Mouse (Mus musculus) thymus, adult 2 months (tissue): ENCODE measurements at regions not wholly inside any gene's neighbourhood (a gene's known extent, or its start where the extent isn't known, plus 50 kb on each side); places are given as distances from the start of the nearest gene placed in this dataset.
"Not testable (repeated sequence)": the region's sequence is repeated elsewhere in the genome, so short reads cannot be mapped to it uniquely, and the experiment has no call there.

Experiments
- DNase-seq: peaks from one replicate; pipeline ENCODE4 v3.0.0; 2021
- H3K27ac ChIP-seq: fragments of 200-500 bp; 2 replicates; pipeline ENCODE4 v1.5.1; 2012; ENCODE audit warnings: low read length, control low read depth; ENCODE audit not compliant: control insufficient read depth, insufficient read depth
- H3K27me3 ChIP-seq: fragments of 200-500 bp; 2 replicates; pipeline ENCODE4 v1.6.1; 2012; ENCODE audit warnings: mild to moderate bottlenecking, low read length, moderate library complexity, mixed read lengths; ENCODE audit not compliant: control insufficient read depth, insufficient read depth
- H3K36me3 ChIP-seq: fragments of 200-500 bp; 2 replicates; pipeline ENCODE4 v1.6.1; 2012; ENCODE audit warnings: mild to moderate bottlenecking, low read length, moderate library complexity; ENCODE audit not compliant: control insufficient read depth, insufficient read depth
- H3K4me1 ChIP-seq: fragments of 200-500 bp; replicated peaks from 2 replicates; pipeline ENCODE4 v1.6.1; 2012; ENCODE audit warnings: low read length; ENCODE audit not compliant: control insufficient read depth, insufficient read depth
- H3K4me3 ChIP-seq: fragments of 200-500 bp; 2 replicates; pipeline ENCODE4 v1.5.1; 2012; ENCODE audit warnings: mild to moderate bottlenecking, low read length, control low read depth, moderate library complexity; ENCODE audit not compliant: control insufficient read depth, insufficient read depth
- CTCF ChIP-seq: fragments of 200-500 bp; IDR thresholded peaks from 2 replicates; pipeline ENCODE4 v1.5.1; 2012; ENCODE audit warnings: mild to moderate bottlenecking, control low read depth, low read length, moderate library complexity, borderline replicate concordance; ENCODE audit not compliant: control insufficient read depth, poor library complexity, insufficient read depth; ENCODE audit errors: extremely low read depth
- POLR2A ChIP-seq: fragments of 200-500 bp; IDR thresholded peaks from 2 replicates; pipeline ENCODE4 v1.6.1; 2012; ENCODE audit warnings: mild to moderate bottlenecking, low read length, control low read depth, moderate library complexity; ENCODE audit not compliant: control insufficient read depth, poor library complexity, insufficient read depth; ENCODE audit errors: extremely low read depth
- WGBS: fragments of 180-500 bp; shearing (Covaris S2); methylation state at CpG from one replicate; pipeline ENCODE4 v1.1.7; 2018; 5-methylcytosine and 5-hydroxymethylcytosine counted together

- no peak overlapping the region for H3K27ac ChIP-seq
- H3K4me3 ChIP-seq: no peak overlapping the region
- no peak for DNase-seq
- H3K27me3 ChIP-seq: no peaks in the 10 kb centered on the region
- TF ChIP-seq CTCF: no peak
- TF ChIP-seq POLR2A: no peak
- H3K4me1 ChIP-seq: no peaks in the 10 kb centered on the region; the same call in 1 of the 2 replicates
- no peaks in the 10 kb centered on the region for H3K36me3 ChIP-seq
- WGBS: 92% methylated on average over 5 of the region's 5 CpGs
Measured at GRCm38 (mm10) chr10:26570468-26570867, 182.8 kb upstream of the Arhgap18 start.

GRCm38 (mm10) chr10:26571377-26571776, 181.8 kb upstream of the Arhgap18 start:
- WGBS: 96% methylated on average over 1 of the region's 1 CpGs
- Histone ChIP-seq H3K4me1 (no peaks in the 10 kb centered on the region; the same call in 1 of the 2 replicates), H3K36me3 (no peaks in the 10 kb centered on the region), H3K27me3 (no peaks in the 10 kb centered on the region), H3K27ac (no peak overlapping the region), H3K4me3 (no peak overlapping the region)
- TF ChIP-seq CTCF: no peak
- no peak for TF ChIP-seq POLR2A
- no peak for DNase-seq

GRCm38 (mm10) chr10:26576153-26576552, 177.1 kb upstream of the Arhgap18 start:
- Histone ChIP-seq H3K4me1 (no peaks in the 10 kb centered on the region), H3K4me3 (no peak overlapping the region), H3K27ac (no peak overlapping the region), H3K36me3 (no peaks in the 10 kb centered on the region), H3K27me3 (no peaks in the 10 kb centered on the region)
- TF ChIP-seq CTCF: no peak
- no peak for TF ChIP-seq POLR2A
- WGBS: 9% methylated on average over 3 of the region's 3 CpGs
- DNase-seq: no peak

- Histone ChIP-seq H3K27ac (no peak overlapping the region), H3K36me3 (no peaks in the 10 kb centered on the region), H3K4me1 (no peaks in the 10 kb centered on the region), H3K27me3 (no peaks in the 10 kb centered on the region), H3K4me3 (no peak overlapping the region)
- 89% methylated on average over 2 of the region's 2 CpGs for WGBS
- TF ChIP-seq POLR2A (no peak), CTCF (no peak)
- no peak for DNase-seq
Measured at GRCm38 (mm10) chr10:26577087-26577486, 176.1 kb upstream of the Arhgap18 start.

- H3K36me3 ChIP-seq: no peaks in the 10 kb centered on the region
- DNase-seq: no peak
- H3K4me3 ChIP-seq: no peak overlapping the region
- WGBS: 4% methylated on average over 2 of the region's 2 CpGs
- H3K27me3 ChIP-seq: no peaks in the 10 kb centered on the region
- 0 out of 2 replicates have a peak, but pooled peaks cover 2% of the 10 kb centered on the region for H3K4me1 ChIP-seq
- H3K27ac ChIP-seq: no peak overlapping the region
- TF ChIP-seq CTCF (no peak), POLR2A (no peak)
Measured at GRCm38 (mm10) chr10:26585106-26585505, 168.1 kb upstream of the Arhgap18 start.

GRCm38 (mm10) chr10:26607081-26607480, 146.1 kb upstream of the Arhgap18 start:
- not testable (repeated sequence) for H3K4me3 ChIP-seq, H3K4me1 ChIP-seq, DNase-seq, H3K27me3 ChIP-seq, H3K36me3 ChIP-seq, H3K27ac ChIP-seq
- 95% methylated on average over 4 of the region's 4 CpGs for WGBS

- no peak for TF ChIP-seq POLR2A
- no peak for TF ChIP-seq CTCF
- Histone ChIP-seq H3K4me1 (no peaks in the 10 kb centered on the region), H3K36me3 (no peaks in the 10 kb centered on the region), H3K27me3 (no peaks in the 10 kb centered on the region), H3K27ac (no peak overlapping the region), H3K4me3 (no peak overlapping the region)
- DNase-seq: no peak
Measured at GRCm38 (mm10) chr10:26611246-26611645, 142.0 kb upstream of the Arhgap18 start.
